In the genomic region with DNA sequence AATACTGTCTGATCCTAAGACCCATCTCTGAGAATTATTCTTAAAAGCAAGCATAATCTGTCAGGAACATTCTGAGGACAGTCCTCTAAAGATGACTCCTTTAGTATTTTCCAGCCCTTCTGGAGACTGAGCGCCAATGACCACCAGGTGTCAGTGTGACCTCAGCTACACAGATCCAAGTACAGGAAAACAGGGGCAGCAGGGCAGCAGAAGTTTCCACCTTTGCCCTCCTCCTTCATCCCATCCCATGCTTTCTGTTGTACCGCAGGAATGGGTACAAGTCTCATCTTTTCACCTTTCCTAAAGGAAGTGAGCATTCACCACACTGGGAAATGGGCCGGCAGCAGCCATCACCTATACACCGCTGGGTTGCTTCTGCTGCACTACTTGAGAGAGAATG, we compare ENCODE assay signal across 9 mouse cellular contexts. TPM values are rescaled to one million over a fixed set of nuclear protein-coding genes. Genes with fewer than 3 reads are reported as not detected.
A peak's percentile ranks its signal among the peaks of the same experiment; 100 is the strongest.
DNase-seq lines count a peak whose midpoint lies in the region; ATAC-seq and TF ChIP-seq lines count a peak whose summit lies in the region.
"Had no signal": no experiment of that assay in that cellular context is flagged by ENCODE, and none has a peak within 500 bp of the region (broad histone marks: within the 10 kb centered on the region; RNA-seq: fewer than 3 reads in every experiment).

No protein-coding gene starts in this region.

- H3K27me3 ChIP-seq in kidney, embryonic 16.5 days (ENCODE audit: insufficient read depth, low read length): no peaks in the 10 kb centered on the region
- no peaks in the 10 kb centered on the region for H3K27me3 ChIP-seq in hindbrain, embryonic 15.5 days
- H3K27me3 ChIP-seq in limb, embryonic 14.5 days (ENCODE audit: control insufficient read depth, insufficient read depth, low read length): no peaks in the 10 kb centered on the region
- no peaks in the 10 kb centered on the region for H3K27me3 ChIP-seq in stomach, embryonic 15.5 days (replicated peaks)
- H3K27me3 ChIP-seq: embryonic facial prominence, embryonic 12.5 days had no signal

- no peaks in the 10 kb centered on the region for H3K4me1 ChIP-seq in kidney, embryonic 16.5 days (ENCODE audit: insufficient read depth, low read length)
- no peaks in the 10 kb centered on the region for H3K4me1 ChIP-seq in embryonic fibroblast, embryonic 13.5 days (ENCODE audit: control insufficient read depth, insufficient read depth, low read length)
- no peaks in the 10 kb centered on the region for H3K4me1 ChIP-seq in hindbrain, embryonic 15.5 days (replicated peaks)
- no peaks in the 10 kb centered on the region for H3K4me1 ChIP-seq in limb, embryonic 14.5 days (ENCODE audit: control insufficient read depth, insufficient read depth, low read length)
- H3K4me1 ChIP-seq in stomach, embryonic 15.5 days: no peaks in the 10 kb centered on the region
- H3K4me1 ChIP-seq: embryonic facial prominence, embryonic 12.5 days had no signal

- TF ChIP-seq CTCF in embryonic fibroblast, embryonic 13.5 days (IDR thresholded peaks at IDR 0.05; ENCODE audit: borderline replicate concordance, insufficient read depth, low read length): peak; percentile 85

- WGBS in kidney, embryonic 16.5 days: 70% methylated on average over 4 of the region's 4 CpGs
- 71% methylated on average over 4 of the region's 4 CpGs for WGBS in hindbrain, embryonic 15.5 days
- WGBS in limb, embryonic 14.5 days: 62% methylated on average over 4 of the region's 4 CpGs
- WGBS in stomach, embryonic 15.5 days: 59% methylated on average over 4 of the region's 4 CpGs

- H3K36me3 ChIP-seq in kidney, embryonic 16.5 days (ENCODE audit: insufficient read depth, low read length): 0 out of 2 replicates have a peak, but pooled peaks cover 13% of the 10 kb centered on the region
- peaks cover 6% of the 10 kb centered on the region; the same call in 1 of the 2 replicates for H3K36me3 ChIP-seq in hindbrain, embryonic 15.5 days
- peaks cover 40% of the 10 kb centered on the region for H3K36me3 ChIP-seq in limb, embryonic 14.5 days (ENCODE audit: control insufficient read depth, insufficient read depth, low read length)
- H3K36me3 ChIP-seq in stomach, embryonic 15.5 days: no peaks in the 10 kb centered on the region

- no peak overlapping the region for H3K9ac ChIP-seq in kidney, embryonic 16.5 days (replicated peaks; ENCODE audit: low read length)
- no peak overlapping the region for H3K9ac ChIP-seq in hindbrain, embryonic 15.5 days
- H3K9ac ChIP-seq in limb, embryonic 14.5 days (ENCODE audit: low read depth, low read length, severe bottlenecking): no peak overlapping the region
- H3K9ac ChIP-seq in stomach, embryonic 15.5 days: no peak overlapping the region
- H3K9ac ChIP-seq: embryonic facial prominence, embryonic 12.5 days had no signal

- H3K27ac ChIP-seq in kidney, embryonic 16.5 days (ENCODE audit: low read length): no peak overlapping the region
- no peak overlapping the region for H3K27ac ChIP-seq in embryonic fibroblast, embryonic 13.5 days (ENCODE audit: insufficient read depth, low read length)
- H3K27ac ChIP-seq in hindbrain, embryonic 15.5 days (replicated peaks): no peak overlapping the region
- H3K27ac ChIP-seq in limb, embryonic 14.5 days (replicated peaks; ENCODE audit: low read depth, low read length): no peak overlapping the region
- H3K27ac ChIP-seq in stomach, embryonic 15.5 days: no peak overlapping the region
- H3K27ac ChIP-seq: embryonic facial prominence, embryonic 12.5 days had no signal

- TF ChIP-seq POLR2A in embryonic fibroblast, embryonic 13.5 days (IDR thresholded peaks at IDR 0.05; ENCODE audit: low read depth, low read length): no peak
- TF ChIP-seq POLR2A in limb, embryonic 14.5 days (IDR thresholded peaks at IDR 0.05; ENCODE audit: borderline replicate concordance, extremely low read depth, insufficient read depth, insufficient read length): no peak

- peak; percentile 74 for DNase-seq in kidney, adult 18-20 months
- peak; percentile 15 to 41 for DNase-seq in adrenal gland, postnatal 4 days (ENCODE audit: low spot score in 2 of 2)
- peak; percentile 33 for DNase-seq in limb, embryonic 14.5 days (ENCODE audit: low spot score)
- DNase-seq in naive thymus-derived CD4-positive, alpha-beta T cell, adult 2 months (ENCODE audit: low read depth): peak; percentile 77

- H3K9me3 ChIP-seq in kidney, embryonic 16.5 days (ENCODE audit: low read length): no peaks in the 10 kb centered on the region
- no peaks in the 10 kb centered on the region for H3K9me3 ChIP-seq in hindbrain, embryonic 15.5 days
- H3K9me3 ChIP-seq in limb, embryonic 14.5 days (ENCODE audit: control insufficient read depth, low read length): no peaks in the 10 kb centered on the region
- H3K9me3 ChIP-seq in stomach, embryonic 15.5 days: no peaks in the 10 kb centered on the region
- H3K9me3 ChIP-seq: embryonic facial prominence, embryonic 12.5 days had no signal

- no peak overlapping the region for H3K4me2 ChIP-seq in kidney, embryonic 16.5 days (replicated peaks; ENCODE audit: low read depth, low read length)
- H3K4me2 ChIP-seq in hindbrain, embryonic 15.5 days: no peak overlapping the region
- no peak overlapping the region for H3K4me2 ChIP-seq in limb, embryonic 14.5 days (replicated peaks; ENCODE audit: low read depth, low read length, severe bottlenecking)
- no peak overlapping the region for H3K4me2 ChIP-seq in stomach, embryonic 15.5 days
- H3K4me2 ChIP-seq: embryonic facial prominence, embryonic 12.5 days had no signal

- no peak overlapping the region for H3K4me3 ChIP-seq in kidney, embryonic 16.5 days (ENCODE audit: low read length)
- no peak overlapping the region for H3K4me3 ChIP-seq in embryonic fibroblast, embryonic 13.5 days (ENCODE audit: insufficient read depth, low read length)
- H3K4me3 ChIP-seq in hindbrain, embryonic 15.5 days: no peak overlapping the region
- no peak overlapping the region for H3K4me3 ChIP-seq in limb, embryonic 14.5 days (replicated peaks; ENCODE audit: low read length)
- H3K4me3 ChIP-seq in stomach, embryonic 15.5 days (replicated peaks): no peak overlapping the region
- H3K4me3 ChIP-seq: embryonic facial prominence, embryonic 12.5 days had no signal

- no peak; the same call in 1 of the 2 replicates for ATAC-seq in kidney, embryonic 16.5 days (ENCODE audit: low FRiP score, low TSS enrichment)
- 0 out of 2 replicates have a peak, but pooled peaks have one; percentile 42 for ATAC-seq in hindbrain, embryonic 15.5 days (ENCODE audit: low FRiP score, low read depth)
- ATAC-seq in limb, embryonic 14.5 days (ENCODE audit: low FRiP score, low read depth): no peak
- ATAC-seq in stomach, embryonic 15.5 days (ENCODE audit: insufficient read depth, low FRiP score, low read depth): peak; percentile 47; the same call in 1 of the 2 replicates

RNA-seq across cellular contexts. Expression of gene Cyp2d26, which starts 20.7 kb away (rescaled TPM):
- polyA plus RNA-seq in kidney, embryonic 16.5 days (2015; fragmentation: Nextera tagmentation; extraction: Ambion mirVana): 49.7 and 58.2 TPM in 2 replicates
- total RNA-seq in adrenal gland, postnatal 4 days (2021): 10 to 100 TPM; 11.5 to 85.3 TPM
- not detected in 2 replicates for polyA plus RNA-seq in embryonic fibroblast, embryonic 13.5 days (2011; ENCODE audit: insufficient read length, low read depth, missing spikeins)
- polyA plus RNA-seq in hindbrain, embryonic 15.5 days (2015; fragmentation: Nextera tagmentation; extraction: Ambion mirVana): not detected in 2 replicates
- polyA plus RNA-seq in limb, embryonic 14.5 days (2012; rRNA removed): 0.20 and 0.35 TPM in 2 replicates
- not detected in 2 replicates for polyA plus RNA-seq in limb, embryonic 14.5 days (2014; fragmentation: Nextera tagmentation; extraction: Ambion mirVana)
- 12.6 and 15.2 TPM in 2 replicates for polyA plus RNA-seq in stomach, embryonic 15.5 days (2015; fragmentation: Nextera tagmentation; extraction: Ambion mirVana)
- polyA plus RNA-seq: embryonic facial prominence, embryonic 12.5 days had no signal

RNA-seq across cellular contexts. Expression of gene Cyp2d40, which starts 50.8 kb away (rescaled TPM):
- polyA plus RNA-seq in kidney, embryonic 16.5 days (2015; fragmentation: Nextera tagmentation; extraction: Ambion mirVana): not detected in 2 replicates
- under 1 TPM in 1 of 2 experiments, not detected in 1; 0.93 TPM for total RNA-seq in adrenal gland, postnatal 4 days (2021)
- polyA plus RNA-seq in embryonic fibroblast, embryonic 13.5 days (2011; ENCODE audit: insufficient read length, low read depth, missing spikeins): not detected in 2 replicates
- not detected in 2 replicates for polyA plus RNA-seq in hindbrain, embryonic 15.5 days (2015; fragmentation: Nextera tagmentation; extraction: Ambion mirVana)
- 0.03 TPM in 1 of 2 replicates, not detected in the other for polyA plus RNA-seq in limb, embryonic 14.5 days (2012; rRNA removed)
- polyA plus RNA-seq in limb, embryonic 14.5 days (2014; fragmentation: Nextera tagmentation; extraction: Ambion mirVana): not detected in 2 replicates
- polyA plus RNA-seq in stomach, embryonic 15.5 days (2015; fragmentation: Nextera tagmentation; extraction: Ambion mirVana): not detected in 2 replicates
- polyA plus RNA-seq: embryonic facial prominence, embryonic 12.5 days had no signal

Comparison
In these comparisons a context has a peak if more than half of its experiments do, and no peak if none do; other contexts are left out.
1. ATAC-seq: peak in hindbrain, embryonic 15.5 days (single experiment) and stomach, embryonic 15.5 days (single experiment); none in kidney, embryonic 16.5 days (single experiment) and limb, embryonic 14.5 days (single experiment).
2. RNA of gene Cyp2d26, which starts 20.7 kb away (polyA plus RNA-seq): 49.7 to 58.2 TPM in kidney, embryonic 16.5 days and 12.6 to 15.2 TPM in stomach, embryonic 15.5 days; 0.20 to 0.35 TPM in limb, embryonic 14.5 days, not detected in embryonic fibroblast, embryonic 13.5 days and not detected in hindbrain, embryonic 15.5 days; every median in the first group is over 10 times any median in the second.
3. Peak in every context shown above with its lines, with median percentiles within 50 percentile points of each other: DNase-seq.